Mouse (Mus musculus) MEL (cell line): ENCODE measurements around the gene C1ql1. TPM values are rescaled to one million over a fixed set of nuclear protein-coding genes. Genes with fewer than 3 reads are reported as not detected.

Experiments used
- DNase-seq: peaks from one replicate; pipeline ENCODE4 v3.0.0; 2011; ENCODE audit warnings: low read depth, low spot score
- H3K27ac ChIP-seq: 2 replicates; pipeline ENCODE4 v1.5.1; 2012; ENCODE audit warnings: low read depth, mild to moderate bottlenecking, control low read depth, low read length, moderate library complexity; ENCODE audit not compliant: control insufficient read depth
- H3K27me3 ChIP-seq, 2 experiments: fragments of 150-350 bp in 1 of 2; sonication (generic) in 1 of 2; 2 replicates each; pipeline ENCODE4 v1.6.1; 2012; ENCODE audit warnings: low read length in 2 of 2, mild to moderate bottlenecking in 2 of 2, improper control_type of control experiment in 1 of 2, moderate library complexity in 1 of 2; ENCODE audit not compliant: insufficient read depth in 2 of 2, control insufficient read depth in 1 of 2
- H3K36me3 ChIP-seq, 2 experiments: 2 replicates each; pipeline ENCODE4 v1.6.1; 2012 to 2014; ENCODE audit warnings: low read length in 2 of 2, improper control_type of control experiment in 1 of 2, inconsistent platforms in 1 of 2, mild to moderate bottlenecking in 1 of 2; ENCODE audit not compliant: insufficient read depth in 2 of 2, control insufficient read depth in 1 of 2
- H3K4me1 ChIP-seq, 2 experiments: fragments of 150-350 bp in 1 of 2; sonication (generic) in 1 of 2; 2 replicates each; pipeline ENCODE4 v1.6.1; 2012; ENCODE audit warnings: low read length in 2 of 2, improper control_type of control experiment in 1 of 2, mild to moderate bottlenecking in 1 of 2; ENCODE audit not compliant: insufficient read depth in 2 of 2, control insufficient read depth in 1 of 2
- H3K4me3 ChIP-seq, 2 experiments: fragments of 150-350 bp in 1 of 2; sonication (generic) in 1 of 2; 2 replicates each; pipeline ENCODE4 v1.5.1; 2012; ENCODE audit warnings: low read depth in 2 of 2, low read length in 2 of 2, mild to moderate bottlenecking in 2 of 2, moderate library complexity in 2 of 2, control low read depth in 1 of 2, improper control_type of control experiment in 1 of 2; ENCODE audit not compliant: control insufficient read depth in 1 of 2, insufficient read depth in 1 of 2
- H3K79me2 ChIP-seq: 2 replicates; pipeline ENCODE4 v1.6.1; 2012; ENCODE audit warnings: mild to moderate bottlenecking, low read length, moderate library complexity; ENCODE audit not compliant: control insufficient read depth, poor library complexity, insufficient read depth
- H3K9ac ChIP-seq: 2 replicates; pipeline ENCODE4 v1.6.1; 2012; ENCODE audit warnings: low read depth, mild to moderate bottlenecking, control low read depth, low read length, moderate library complexity; ENCODE audit not compliant: control insufficient read depth, poor library complexity, severe bottlenecking
- H3K9me3 ChIP-seq: fragments of 150-350 bp; sonication (generic); replicated peaks from 2 replicates; pipeline ENCODE4 v1.6.1; 2012; ENCODE audit warnings: mild to moderate bottlenecking, low read length, improper control_type of control experiment, moderate library complexity; ENCODE audit not compliant: insufficient read depth
- BHLHE40 ChIP-seq: IDR thresholded peaks from 2 replicates; pipeline ENCODE4 v1.6.1; 2012; ENCODE audit warnings: low read depth, mild to moderate bottlenecking, inconsistent platforms, low read length, improper control_type of control experiment, borderline replicate concordance
- E2F4 ChIP-seq: IDR thresholded peaks from 2 replicates; pipeline ENCODE4 v1.6.1; 2011; ENCODE audit warnings: low read depth, low read length, improper control_type of control experiment, borderline replicate concordance
- EP300 ChIP-seq, 2 experiments: IDR thresholded peaks; 2 replicates each; pipeline ENCODE4 v1.6.1; 2011; ENCODE audit warnings: improper control_type of control experiment in 2 of 2, low read length in 2 of 2, low read depth in 1 of 2, mild to moderate bottlenecking in 1 of 2
- ETS1 ChIP-seq: IDR thresholded peaks from 2 replicates; pipeline ENCODE4 v1.6.1; 2012; ENCODE audit warnings: low read depth, mild to moderate bottlenecking, inconsistent platforms, low read length, improper control_type of control experiment, moderate library complexity
- GATA1 ChIP-seq: IDR thresholded peaks from 2 replicates; pipeline ENCODE4 v1.6.1; 2011; ENCODE audit warnings: low read depth, low read length, improper control_type of control experiment
- JUND ChIP-seq: IDR thresholded peaks from 2 replicates; pipeline ENCODE4 v1.6.1; 2011; ENCODE audit warnings: low read depth, mild to moderate bottlenecking, improper control_type of control experiment, low read length
- KAT2A ChIP-seq: conservative IDR thresholded peaks from 2 replicates; pipeline ENCODE4 v1.6.1; 2012; ENCODE audit warnings: low read depth, low read length, improper control_type of control experiment, inconsistent platforms
- MAX ChIP-seq: IDR thresholded peaks from 2 replicates; pipeline ENCODE4 v1.6.1; 2011; ENCODE audit warnings: low read length, improper control_type of control experiment
- MAZ ChIP-seq: IDR thresholded peaks from 2 replicates; pipeline ENCODE4 v1.6.1; 2012; ENCODE audit warnings: low read depth, mild to moderate bottlenecking, inconsistent platforms, low read length, improper control_type of control experiment
- MEF2A ChIP-seq: IDR thresholded peaks from 2 replicates; pipeline ENCODE4 v1.6.1; 2014; ENCODE audit warnings: low read depth, mild to moderate bottlenecking, inconsistent platforms, low read length, improper control_type of control experiment; ENCODE audit not compliant: poor library complexity, insufficient replicate concordance, severe bottlenecking; ENCODE audit errors: extremely low read depth
- MXI1 ChIP-seq: IDR thresholded peaks from 2 replicates; pipeline ENCODE4 v1.6.1; 2011; ENCODE audit warnings: mild to moderate bottlenecking, low read depth, low read length, improper control_type of control experiment
- MYB ChIP-seq: IDR thresholded peaks from 2 replicates; pipeline ENCODE4 v1.6.1; 2011; ENCODE audit warnings: mild to moderate bottlenecking, low read depth, low read length, improper control_type of control experiment
- MYC ChIP-seq: IDR thresholded peaks from 2 replicates; pipeline ENCODE4 v1.6.1; 2011; ENCODE audit warnings: low read depth, mild to moderate bottlenecking, low read length, improper control_type of control experiment, moderate library complexity
- NELFE ChIP-seq: IDR thresholded peaks from 2 replicates; pipeline ENCODE4 v1.6.1; 2011; ENCODE audit warnings: low read depth, low read length, improper control_type of control experiment
- NRF1 ChIP-seq: IDR thresholded peaks from 2 replicates; pipeline ENCODE4 v1.6.1; 2014; ENCODE audit warnings: low read depth, mild to moderate bottlenecking, inconsistent platforms, low read length, improper control_type of control experiment, moderate library complexity; ENCODE audit not compliant: poor library complexity, insufficient read depth, severe bottlenecking
- POLR2A ChIP-seq, 2 experiments: IDR thresholded peaks; 2 replicates each; pipeline ENCODE4 v1.6.1; 2011 to 2012; ENCODE audit warnings: low read length in 2 of 2, mild to moderate bottlenecking in 2 of 2, control low read depth in 1 of 2, improper control_type of control experiment in 1 of 2, low read depth in 1 of 2, moderate library complexity in 1 of 2; ENCODE audit not compliant: control insufficient read depth in 1 of 2, insufficient read depth in 1 of 2, poor library complexity in 1 of 2
- RAD21 ChIP-seq: IDR thresholded peaks from 2 replicates; pipeline ENCODE4 v1.6.1; 2011; ENCODE audit warnings: mild to moderate bottlenecking, low read depth, low read length, improper control_type of control experiment
- RCOR1 ChIP-seq: IDR thresholded peaks from 2 replicates; pipeline ENCODE4 v1.6.1; 2012; ENCODE audit warnings: low read depth, mild to moderate bottlenecking, inconsistent platforms, low read length, improper control_type of control experiment
- SIN3A ChIP-seq: IDR thresholded peaks from 2 replicates; pipeline ENCODE4 v1.6.1; 2012; ENCODE audit warnings: low read length, improper control_type of control experiment, inconsistent platforms
- SMC3 ChIP-seq: IDR thresholded peaks from 2 replicates; pipeline ENCODE4 v1.6.1; 2011; ENCODE audit warnings: low read depth, low read length, improper control_type of control experiment
- TAL1 ChIP-seq: IDR thresholded peaks from 2 replicates; pipeline ENCODE4 v1.6.1; 2012; ENCODE audit warnings: mild to moderate bottlenecking, inconsistent platforms, low read length, moderate library complexity, mixed read lengths
- TBP ChIP-seq: IDR thresholded peaks from 2 replicates; pipeline ENCODE4 v1.8.0; 2011; ENCODE audit warnings: low read depth, low read length, improper control_type of control experiment
- TCF12 ChIP-seq: IDR thresholded peaks from 2 replicates; pipeline ENCODE4 v1.6.1; 2014; ENCODE audit warnings: low read depth, mild to moderate bottlenecking, inconsistent platforms, low read length, improper control_type of control experiment, moderate library complexity
- UBTF ChIP-seq: IDR thresholded peaks from 2 replicates; pipeline ENCODE4 v1.6.1; 2012; ENCODE audit warnings: low read depth, mild to moderate bottlenecking, inconsistent platforms, low read length, improper control_type of control experiment, moderate library complexity, borderline replicate concordance; ENCODE audit not compliant: insufficient read depth
- USF1 ChIP-seq: IDR thresholded peaks from 2 replicates; pipeline ENCODE4 v1.6.1; 2014; ENCODE audit warnings: low read depth, mild to moderate bottlenecking, inconsistent platforms, low read length, improper control_type of control experiment, moderate library complexity
- USF2 ChIP-seq, 2 experiments: IDR thresholded peaks; 2 replicates each; pipeline ENCODE4 v1.6.1; 2011 to 2012; ENCODE audit warnings: improper control_type of control experiment in 2 of 2, low read length in 2 of 2, borderline replicate concordance in 1 of 2, inconsistent platforms in 1 of 2, low read depth in 1 of 2, mild to moderate bottlenecking in 1 of 2; ENCODE audit not compliant: insufficient read depth in 1 of 2
- ZC3H11A ChIP-seq: IDR thresholded peaks from 2 replicates; pipeline ENCODE4 v1.6.1; 2012; ENCODE audit warnings: low read depth, mild to moderate bottlenecking, inconsistent platforms, low read length, improper control_type of control experiment
- ZKSCAN1 ChIP-seq: IDR thresholded peaks from 2 replicates; pipeline ENCODE4 v1.6.1; 2012; ENCODE audit warnings: low read depth, mild to moderate bottlenecking, inconsistent platforms, low read length, improper control_type of control experiment, moderate library complexity
- ZNF384 ChIP-seq: IDR thresholded peaks from 2 replicates; pipeline ENCODE4 v1.6.1; 2012; ENCODE audit warnings: low read depth, mild to moderate bottlenecking, inconsistent platforms, low read length, improper control_type of control experiment
- polyA plus RNA-seq, 2 experiments: library from polyadenylated mRNA; stranded (reverse) in 1 of 2; unstranded in 1 of 2; fragments of >175 nt in 1 of 2; fragments of >200 nt in 1 of 2; gene quantifications; 2 replicates each; pipeline versions ENCODE4 v1.2.1 to v1.2.4; 2012; ENCODE audit warnings: low replicate concordance in 2 of 2, low read depth in 1 of 2; ENCODE audit not compliant: insufficient read length in 2 of 2, insufficient read depth in 1 of 2, missing spikeins in 1 of 2
- total RNA-seq: library from RNA; depleted of rRNA; stranded (reverse); fragments of 300-350 nt; gene quantifications from 2 replicates; pipeline ENCODE4 v1.2.3, GENCODE M21; 2012

The C1ql1 gene
- total and polyA plus RNA-seq, 3 experiments = not detected

DNA sequence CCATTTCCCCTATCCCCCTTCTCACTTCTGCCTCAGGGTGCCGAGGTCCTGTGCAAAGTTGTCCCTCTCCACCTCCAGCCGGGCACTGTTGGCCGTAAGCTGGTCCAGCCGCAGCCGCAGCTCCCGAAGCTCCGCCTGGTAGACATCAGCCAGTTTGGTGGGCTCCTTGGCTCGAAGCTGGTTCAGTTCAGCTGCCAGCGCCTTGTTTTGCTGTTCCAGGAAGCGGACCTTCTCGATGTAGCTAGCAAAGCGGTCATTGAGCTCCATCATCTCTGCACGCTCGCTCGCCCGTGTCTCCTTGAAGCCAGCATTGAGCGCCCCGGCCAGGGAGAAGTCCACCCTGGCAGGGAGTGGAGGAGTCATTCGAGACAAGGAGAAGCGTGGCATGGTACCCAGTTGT lies 49.8 kb downstream of the C1ql1 start:
- H3K27me3 ChIP-seq = no peaks in the 10 kb centered on the region

DNA sequence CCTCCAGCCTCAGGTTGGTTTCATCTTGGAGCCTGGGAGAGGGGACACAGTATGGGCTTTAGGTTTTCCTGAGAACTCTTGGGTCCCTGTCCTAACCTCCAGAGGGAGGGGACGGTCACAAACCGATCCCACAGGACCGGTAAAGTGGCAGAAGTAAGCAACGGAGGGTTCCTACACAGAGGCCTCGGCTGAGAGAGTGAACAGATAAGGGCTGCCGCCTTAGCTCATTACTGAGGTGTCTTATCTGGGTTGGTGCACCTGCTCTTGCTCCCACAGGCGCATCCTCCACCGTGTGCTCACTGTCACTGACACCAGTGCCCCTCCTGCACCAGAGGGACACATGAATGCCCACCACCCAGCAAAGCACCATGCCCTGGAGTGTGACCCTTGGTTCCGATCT lies 50.7 kb downstream of the C1ql1 start:
- peak; percentile 43; the same call in 1 of the 2 replicates for TF ChIP-seq NRF1
- TF ChIP-seq UBTF = 0 out of 2 replicates have a peak, but pooled peaks have one; percentile 38
- no peak for TF ChIP-seq MYB
- TF ChIP-seq SIN3A = peak; percentile 51
- TF ChIP-seq USF1 = no peak
- peak; percentile 83 for TF ChIP-seq ETS1
- peak; percentile 90 to 94 for TF ChIP-seq EP300 (IDR thresholded peaks at IDR 0.05; ENCODE audit: low read depth in 1 of 2, low read length in 2 of 2)
- TF ChIP-seq NELFE = no peak
- TF ChIP-seq MXI1 = no peak
- TF ChIP-seq TBP = peak; percentile 70
- TF ChIP-seq JUND = no peak
- TF ChIP-seq E2F4 = no peak
- no peak for TF ChIP-seq MAX
- TF ChIP-seq ZNF384 = no peak
- TF ChIP-seq POLR2A (IDR thresholded peaks at IDR 0.05; ENCODE audit: control insufficient read depth in 1 of 2, insufficient read depth in 1 of 2, low read depth in 1 of 2, low read length in 2 of 2, poor library complexity in 1 of 2) = peak in 1 of 2 experiments; percentile 30; a peak in 1 of 4 replicates
- TF ChIP-seq BHLHE40 = peak; percentile 32; the same call in 1 of the 2 replicates
- TF ChIP-seq GATA1 = peak; percentile 97
- TF ChIP-seq MAZ = 0 out of 2 replicates have a peak, but pooled peaks have one; percentile 19
- TF ChIP-seq ZKSCAN1 = no peak
- TF ChIP-seq TAL1 = peak; percentile 97
- peak; percentile 93 for TF ChIP-seq TCF12
- TF ChIP-seq ZC3H11A = no peak
- TF ChIP-seq RCOR1 = no peak
- H3K27me3 ChIP-seq = no peaks in the 10 kb centered on the region
- peak; percentile 89 for DNase-seq
- H3K79me2 ChIP-seq = no peaks in the 10 kb centered on the region
- peaks cover 7 to 19% of the 10 kb centered on the region in 2 experiments for H3K4me1 ChIP-seq
- H3K36me3 ChIP-seq = peaks cover 0 to 10% of the 10 kb centered on the region in 2 experiments; a peak in 2 of 4 replicates
- H3K27ac ChIP-seq = peak overlapping the region; percentile 13
- no peaks in the 10 kb centered on the region for H3K9me3 ChIP-seq
- H3K9ac ChIP-seq = peak overlapping the region; percentile 26
- no peak overlapping the region for H3K4me3 ChIP-seq

More for the DNA sequence above, 49.8 kb downstream of the C1ql1 start:
- Histone ChIP-seq H3K9ac (no peak overlapping the region), H3K9me3 (no peaks in the 10 kb centered on the region), H3K27ac (no peak overlapping the region), H3K4me3 (no peak overlapping the region), H3K4me1 (peaks cover 7 to 19% of the 10 kb centered on the region in 2 experiments), H3K79me2 (no peaks in the 10 kb centered on the region), H3K36me3 (peaks cover 0 to 10% of the 10 kb centered on the region in 2 experiments; a peak in 2 of 4 replicates)
- DNase-seq = no peak
- TF ChIP-seq NELFE (no peak), TAL1 (no peak), RCOR1 (no peak), BHLHE40 (no peak), TCF12 (no peak), USF2 (IDR thresholded peaks at IDR 0.05; ENCODE audit: borderline replicate concordance in 1 of 2, insufficient read depth in 1 of 2, low read depth in 1 of 2, low read length in 2 of 2) (no peak), MEF2A (no peak), SMC3 (no peak), ZNF384 (no peak), KAT2A (no peak), NRF1 (no peak), RAD21 (no peak), MYC (no peak), MYB (no peak)
